Mouse (Mus musculus): ENCODE results near the gene Rgs3. TPM values are rescaled to one million over a fixed set of nuclear protein-coding genes. Genes with fewer than 3 reads are reported as not detected.

Gene Rgs3
- total RNA-seq (2021), result 10 to 100 TPM; 28.2 to 39.5 TPM
- polyA plus RNA-seq (2012; rRNA removed), result 31.5 and 35.7 TPM in 2 replicates
- long read RNA-seq, full-length matches to known transcripts, result 18 of 33 reads
- long read RNA-seq, partial matches to known transcripts, result 7 of 33 reads
- long read RNA-seq, other reads (novel, unspliced or antisense), result 8 of 33 reads

- DNase-seq, result no peak
These were observed at the start of gene Rgs3 for GRCm38 (mm10) chr4:62559797-62560329. TSS of gene Rgs3 (plus strand) at chr4:62559847.

GRCm38 (mm10) chr4:62509946-62510345 lies 49.7 kb upstream of the Rgs3 start:
- peak; percentile 94 for DNase-seq

GRCm38 (mm10) chr4:62513998-62514506 lies 45.6 kb upstream of the Rgs3 start:
- DNase-seq, result no peak

DNA sequence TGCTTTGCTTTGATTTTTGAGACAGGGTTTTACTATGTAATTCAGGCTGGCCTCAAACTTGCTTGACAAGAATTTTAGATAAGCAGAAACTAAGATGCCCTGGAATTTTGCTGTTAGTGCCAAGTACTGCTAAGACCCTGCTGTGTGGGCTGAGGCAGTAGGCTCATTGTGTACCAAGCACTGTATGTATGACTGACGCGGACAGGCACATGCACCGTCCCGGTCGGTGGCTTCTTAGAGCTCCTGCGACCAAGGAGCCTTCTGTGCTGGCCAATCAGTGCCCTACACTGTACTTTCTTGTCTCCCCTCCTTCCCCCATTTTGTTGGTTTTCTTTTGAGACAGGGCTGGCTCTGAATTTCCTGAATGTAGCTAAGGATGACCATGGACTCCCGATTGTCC lies 44.7 kb upstream of the Rgs3 start:
- DNase-seq, result no peak

- no peak for DNase-seq
These were observed 44.2 kb upstream of the Rgs3 start for GRCm38 (mm10) chr4:62515490-62515889.

GRCm38 (mm10) chr4:62516079-62516478 lies 43.6 kb upstream of the Rgs3 start:
- DNase-seq, result peak; percentile 79

DNA sequence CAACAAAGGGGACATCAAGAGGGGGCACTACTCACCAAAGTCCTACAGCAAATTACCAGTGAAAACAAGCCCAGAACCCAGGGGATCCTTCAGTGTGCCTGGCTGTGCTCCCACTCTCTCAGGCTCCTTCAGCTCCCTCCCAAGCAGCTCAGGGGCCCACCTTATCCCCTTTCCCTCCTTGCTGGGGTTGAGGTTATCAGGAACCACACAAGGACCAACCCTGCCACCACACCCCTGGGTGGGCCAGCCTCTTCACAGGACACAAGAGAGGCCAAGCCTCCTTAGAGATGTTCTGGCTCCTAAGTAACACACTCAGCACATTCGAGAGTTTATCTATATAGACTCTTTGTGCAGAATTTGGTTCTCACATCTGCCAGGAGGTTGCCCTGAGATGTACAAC lies 43.1 kb upstream of the Rgs3 start:
- no peak for DNase-seq

DNA sequence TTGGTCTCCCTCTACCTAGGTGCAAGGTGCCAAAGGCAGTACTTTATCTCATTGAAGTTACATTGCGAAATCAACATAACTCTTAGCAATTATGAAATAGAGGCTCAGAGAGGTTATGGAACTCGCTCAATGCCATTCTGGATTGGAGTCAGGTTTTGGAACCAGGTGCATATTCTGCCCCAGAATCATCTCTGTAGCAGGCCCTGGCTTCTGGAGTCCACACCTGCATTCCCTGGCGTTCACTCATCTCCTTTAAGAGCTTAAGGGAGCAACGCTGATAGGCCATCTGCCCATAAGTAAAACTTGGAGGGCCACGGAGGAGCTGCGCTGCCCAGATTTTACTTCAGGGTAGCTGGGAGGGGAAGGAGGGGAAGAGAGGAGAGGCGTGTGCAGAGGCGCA lies 42.6 kb upstream of the Rgs3 start:
- DNase-seq, result no peak

GRCm38 (mm10) chr4:62517538-62518415 lies 41.9 kb upstream of the Rgs3 start:
- DNase-seq, result no peak

DNA sequence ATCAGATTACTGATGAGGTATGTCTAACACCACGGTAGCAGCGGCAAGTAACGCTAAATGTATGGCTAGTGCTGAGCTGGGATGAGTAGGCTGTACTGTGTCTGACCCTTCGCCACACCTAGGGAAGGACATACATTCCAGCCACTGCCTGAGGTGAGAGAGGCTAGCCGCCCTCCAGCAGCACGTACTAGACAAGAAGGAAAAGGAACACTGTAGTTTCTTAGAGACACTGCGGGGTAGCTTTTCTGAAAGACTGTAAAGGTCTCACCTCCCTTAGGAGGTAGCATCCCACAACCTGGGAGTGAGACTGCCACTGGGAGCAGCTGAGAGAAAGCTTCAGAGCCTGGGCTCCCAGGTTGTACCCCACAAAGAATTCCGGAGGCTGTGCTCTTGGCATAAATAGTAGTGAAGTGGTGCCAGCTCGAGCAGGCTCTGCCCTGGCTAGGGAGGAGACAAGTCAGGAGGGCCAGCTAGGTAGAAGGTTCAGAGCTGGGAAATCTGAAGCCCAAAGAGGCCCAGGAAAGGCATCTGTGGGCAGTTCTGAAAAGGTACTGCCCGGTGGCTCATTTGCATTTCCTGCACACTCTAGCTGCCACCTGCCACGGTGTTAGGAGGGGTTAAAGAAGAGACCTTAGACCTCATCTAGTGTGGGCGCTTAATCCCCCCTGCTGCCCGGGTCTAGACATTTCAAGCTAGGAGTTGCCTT lies 41.1 kb upstream of the Rgs3 start:
- peak; percentile 70 for DNase-seq

- DNase-seq, result no peak
These were observed 40.4 kb upstream of the Rgs3 start for GRCm38 (mm10) chr4:62519122-62519848.

- peak; percentile 95 for DNase-seq
These were observed 39.8 kb upstream of the Rgs3 start, which contains the start of gene Alad for GRCm38 (mm10) chr4:62519849-62520233. TSS of gene Alad (minus strand) at chr4:62519918.

- no peak for DNase-seq
These were observed 38.7 kb upstream of the Rgs3 start for GRCm38 (mm10) chr4:62520892-62521400.

GRCm38 (mm10) chr4:62524651-62525488 lies 34.8 kb upstream of the Rgs3 start, which contains the start of the genes Pole3 and 4933430I17Rik:
TSS of gene Pole3 (minus strand) at chr4:62525068.
TSS of gene 4933430I17Rik (plus strand) at chr4:62525369.
- peak; percentile 96 for DNase-seq

DNA sequence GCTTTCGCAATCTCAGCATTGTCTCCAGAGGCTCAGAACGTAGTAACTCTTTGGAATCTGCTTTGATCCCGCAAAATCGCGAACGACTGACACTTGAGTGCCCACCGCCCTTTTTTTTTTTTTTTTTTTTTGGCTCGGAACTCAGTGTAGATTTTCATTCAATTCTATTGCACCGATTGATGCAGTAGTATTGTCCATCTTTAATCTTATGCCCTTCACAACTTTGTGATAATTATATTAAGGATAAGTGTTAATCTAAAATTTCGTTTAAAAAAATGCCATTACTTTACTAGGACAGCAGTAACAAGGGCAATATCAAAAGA lies 34.2 kb upstream of the Rgs3 start:
- DNase-seq, result no peak

DNA sequence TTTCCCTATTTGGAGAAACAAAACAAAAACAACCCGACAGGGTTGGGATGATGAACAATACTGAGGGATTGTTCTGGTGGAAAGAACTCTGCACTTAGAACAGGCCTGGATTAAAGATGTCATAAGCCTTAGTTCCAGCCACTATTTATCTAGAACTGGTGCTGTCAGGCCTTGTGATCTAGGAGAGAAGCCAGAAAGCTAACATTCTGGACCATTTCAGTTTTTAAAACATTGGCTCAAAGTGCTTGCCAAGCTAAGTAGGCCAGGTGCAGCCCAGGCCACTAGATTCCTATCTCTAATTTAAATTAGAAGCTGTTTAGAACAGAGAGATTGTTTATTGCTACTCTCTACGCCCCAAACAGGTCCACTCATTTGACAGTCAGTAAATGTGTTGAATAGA lies 33.4 kb upstream of the Rgs3 start:
- DNase-seq, result no peak

- no peak for DNase-seq
These were observed 32.0 kb upstream of the Rgs3 start for GRCm38 (mm10) chr4:62527655-62528054.

- no peak for DNase-seq
These were observed 25.9 kb upstream of the Rgs3 start for GRCm38 (mm10) chr4:62533729-62534128.

GRCm38 (mm10) chr4:62541802-62542201 lies 17.8 kb upstream of the Rgs3 start:
- no peak for DNase-seq

GRCm38 (mm10) chr4:62543782-62544181 lies 15.9 kb upstream of the Rgs3 start:
- DNase-seq, result no peak

GRCm38 (mm10) chr4:62544801-62545200 lies 14.8 kb upstream of the Rgs3 start:
- DNase-seq, result no peak
